Mouse (Mus musculus) testis, postnatal 10 days (tissue): Measurements from ENCODE around the gene Timd2.
"Not testable (repeated sequence)": the region's sequence is repeated elsewhere in the genome, so short reads cannot be mapped to it uniquely, and the experiment has no call there.

Experiments used
- DNase-seq: peaks from one replicate; pipeline ENCODE4 v3.0.0; 2021; ENCODE audit warnings: low spot score

The Timd2 gene

DNA sequence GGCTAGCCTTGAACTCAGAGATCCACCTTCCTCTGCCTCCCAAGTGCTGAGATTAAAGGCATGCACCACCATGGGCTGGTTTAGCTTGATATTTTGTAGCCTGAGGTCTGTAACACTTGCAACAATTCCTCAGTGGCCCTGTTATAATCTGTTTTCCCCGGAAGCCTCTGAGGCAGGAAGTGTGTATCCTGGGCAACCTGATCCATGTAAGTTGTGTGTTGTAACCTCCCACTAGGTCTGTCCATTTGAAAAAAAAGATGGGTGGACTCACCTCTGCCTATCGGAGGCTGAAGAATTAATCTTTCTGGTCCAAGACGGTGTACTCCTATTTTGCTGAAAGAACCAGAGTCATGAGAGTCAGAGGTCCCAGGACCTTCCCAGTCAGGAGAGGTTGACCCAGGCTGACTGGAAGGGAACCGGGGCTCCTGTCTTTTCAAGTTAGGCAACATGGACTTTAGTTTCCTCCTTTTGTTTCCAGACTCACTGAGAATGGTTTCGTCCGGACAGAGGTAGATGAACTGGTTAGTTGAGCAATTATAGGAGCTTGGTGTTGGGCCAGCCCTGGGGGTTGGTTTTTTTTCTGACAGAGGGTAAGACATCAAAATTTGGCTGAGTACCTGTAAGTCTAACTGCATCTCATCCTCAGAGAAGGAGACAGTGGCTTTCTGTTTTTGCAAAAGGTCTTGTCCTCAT lies at the start of gene Timd2:
Timd2 (minus strand) TSS at position 398 of the 693 bp plus-strand sequence.
- DNase-seq: no peak

DNA sequence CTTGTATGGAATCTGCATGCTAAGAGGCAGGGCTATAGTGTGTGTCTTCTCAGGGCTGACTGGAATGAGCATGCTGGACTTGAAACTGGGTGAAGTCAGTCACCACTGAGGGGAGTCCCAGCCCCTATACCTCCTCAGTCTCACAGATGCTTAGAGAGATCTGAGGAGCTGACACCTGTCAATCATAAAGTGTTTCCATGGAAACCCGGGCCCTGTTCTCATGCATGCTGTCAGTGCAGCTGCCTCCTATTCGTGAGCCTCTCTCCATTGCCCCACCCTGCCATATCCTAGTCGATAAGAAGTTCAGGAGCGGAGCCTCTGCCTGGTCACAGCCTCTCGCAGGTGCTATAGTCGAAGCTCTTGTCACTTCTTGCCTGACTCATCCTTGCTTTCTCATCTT lies 48.9 kb upstream of the Timd2 start:
- not testable (repeated sequence) for DNase-seq

DNA sequence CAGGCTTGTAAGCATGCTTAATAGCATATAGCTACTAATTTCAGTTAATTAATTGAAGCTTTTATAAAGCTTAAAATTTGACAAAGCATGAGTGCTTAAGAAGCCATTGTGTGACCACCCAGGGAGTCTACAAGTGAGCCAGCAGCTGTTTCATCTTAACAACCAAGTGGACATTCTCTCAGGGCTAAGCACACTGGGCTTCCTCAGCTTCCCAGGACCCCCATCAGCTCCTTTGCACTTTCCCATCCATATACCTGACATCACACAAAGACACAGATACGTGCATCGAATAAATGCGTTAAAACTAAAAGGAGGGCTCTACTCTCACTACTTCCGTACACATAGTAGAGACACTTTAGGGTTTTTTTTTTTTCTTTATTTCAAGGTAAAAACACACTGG lies 47.8 kb upstream of the Timd2 start:
- no peak for DNase-seq

DNA sequence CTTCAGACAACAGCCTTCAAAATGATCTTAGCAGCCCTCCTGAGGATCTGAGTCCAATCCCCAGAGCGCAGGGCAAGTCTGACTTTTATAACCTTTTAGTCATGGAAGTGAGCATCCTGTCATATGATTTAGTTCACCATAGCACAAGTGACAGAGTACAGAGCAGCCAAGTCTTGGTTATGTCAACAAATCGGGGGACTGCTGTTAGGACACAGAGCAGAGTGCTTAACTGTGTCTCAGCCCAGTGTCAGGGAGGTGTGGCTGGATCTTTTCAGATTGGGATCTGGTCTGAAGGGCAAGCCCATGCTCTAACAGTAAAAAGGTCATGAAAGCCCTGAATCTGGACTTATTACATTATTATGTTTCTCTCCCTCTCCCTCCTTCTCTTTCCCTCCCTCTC lies 46.8 kb upstream of the Timd2 start:
- DNase-seq: no peak

DNA sequence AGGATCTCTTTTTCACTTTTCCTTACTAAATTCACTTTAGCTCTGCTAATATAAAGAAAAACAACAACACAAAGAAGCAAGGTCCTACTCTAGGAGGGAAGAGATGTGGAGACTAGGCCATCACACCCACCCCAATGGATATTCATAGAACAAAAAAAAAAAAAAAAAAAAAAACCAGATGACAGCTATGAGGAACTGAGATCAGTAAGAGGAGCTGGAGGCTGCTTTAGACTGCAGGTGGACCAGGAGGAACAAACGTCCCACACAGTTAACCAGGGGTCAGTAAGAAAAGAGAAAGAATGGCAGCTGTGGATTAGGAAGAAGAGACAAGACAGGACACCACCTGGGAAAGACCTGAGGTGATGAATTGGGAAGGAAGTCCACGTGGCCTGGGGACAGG lies 41.1 kb upstream of the Timd2 start:
- no peak for DNase-seq

DNA sequence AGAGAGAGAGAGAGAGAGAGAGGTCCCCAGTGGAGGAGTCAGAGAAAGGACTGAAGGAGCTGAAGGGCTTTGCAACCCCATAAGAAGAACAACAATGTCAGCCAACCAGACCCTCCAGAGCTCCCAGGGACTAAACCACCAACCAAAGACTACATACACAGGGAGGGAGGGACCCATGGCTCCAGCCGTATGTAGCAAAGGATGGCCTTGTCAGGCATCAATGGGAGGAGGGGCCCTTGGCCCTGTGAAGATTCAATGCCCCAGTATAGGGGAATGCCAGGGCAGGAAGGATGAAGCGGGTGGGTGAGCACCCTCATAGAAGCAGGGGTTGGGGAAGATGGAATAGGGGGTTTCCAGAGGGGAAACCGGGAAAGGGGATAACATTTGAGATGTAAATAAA lies 34.9 kb upstream of the Timd2 start:
- DNase-seq: no peak

DNA sequence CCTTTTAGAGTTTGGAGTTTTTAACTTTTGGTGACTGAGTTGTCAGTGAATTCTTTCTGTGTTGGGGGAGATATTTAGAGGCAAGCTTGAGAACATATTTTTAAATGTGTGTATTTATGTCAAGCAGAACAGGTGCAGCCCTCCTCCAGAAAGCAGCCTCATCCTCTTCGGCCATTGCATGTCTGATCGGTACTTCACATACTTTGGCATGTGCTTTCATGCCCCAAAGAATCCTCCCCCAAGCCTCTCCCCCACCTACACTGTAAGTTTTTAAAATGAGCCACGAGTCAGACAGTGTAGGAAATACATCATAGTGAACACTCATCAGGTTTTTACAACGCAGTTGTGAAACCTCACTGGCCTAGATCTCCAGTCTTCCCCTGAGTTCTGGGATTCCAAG lies 34.0 kb upstream of the Timd2 start:
- DNase-seq: no peak

DNA sequence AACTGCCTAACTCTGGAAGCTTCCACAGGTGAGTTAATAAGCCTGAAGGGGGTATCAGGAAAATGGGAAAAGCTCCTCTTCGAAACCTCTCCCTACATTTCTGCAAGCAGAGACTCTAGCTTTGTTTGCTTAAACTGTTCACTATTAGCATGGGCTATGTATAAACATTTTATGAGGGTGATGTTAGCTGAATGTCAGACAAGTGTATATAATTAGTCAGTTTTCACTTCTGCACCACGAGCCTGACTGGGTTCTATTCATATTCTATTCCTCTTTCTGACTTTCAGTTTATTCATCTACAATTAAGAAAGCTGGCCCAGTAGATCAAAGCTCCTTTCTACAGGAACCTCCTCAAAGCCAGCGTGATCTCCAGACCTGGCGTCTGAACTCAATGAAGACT lies 32.6 kb upstream of the Timd2 start:
- no peak for DNase-seq

DNA sequence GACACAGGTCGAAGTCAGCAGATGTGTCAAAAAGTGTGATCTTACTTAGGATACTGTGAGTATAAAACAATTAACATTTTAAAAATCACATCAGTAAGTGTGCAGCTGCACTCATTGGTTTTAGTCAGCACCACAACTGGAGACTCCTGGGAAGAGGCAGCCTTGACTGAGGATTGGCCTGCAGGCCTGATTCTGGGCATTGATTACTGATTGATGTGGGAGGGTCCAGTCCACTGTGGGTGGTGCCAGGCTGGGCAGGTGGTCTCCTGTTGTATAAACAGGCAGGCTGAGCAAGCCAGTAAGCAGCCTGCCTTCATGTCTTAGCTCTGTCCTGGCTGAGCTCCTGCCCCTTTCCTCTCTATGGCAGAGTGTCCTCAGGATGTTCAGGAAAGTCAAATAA lies 28.2 kb upstream of the Timd2 start, which contains the start of gene Havcr1:
Havcr1 (plus strand) TSS at position 5 of the 400 bp plus-strand sequence.
- DNase-seq: not testable (repeated sequence)

DNA sequence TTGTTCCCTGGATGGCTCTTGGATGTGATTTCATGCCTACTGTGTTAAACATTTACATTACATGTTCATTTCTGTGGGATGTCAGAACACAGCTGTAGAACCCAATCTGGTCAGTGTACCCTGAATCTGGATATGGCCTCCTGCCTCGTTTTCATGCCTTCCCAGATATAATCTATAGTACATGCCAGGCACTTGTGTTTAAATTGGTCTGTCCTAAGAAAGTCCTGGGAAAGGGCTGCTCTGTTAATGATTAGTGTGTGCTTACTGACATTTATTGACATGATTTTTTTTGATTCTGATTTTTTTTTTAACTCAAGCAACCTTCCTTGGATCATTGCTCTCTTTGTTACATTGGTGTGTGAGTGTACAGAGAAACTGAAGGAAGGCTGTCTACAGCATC lies 27.8 kb upstream of the Timd2 start:
- DNase-seq: no peak

DNA sequence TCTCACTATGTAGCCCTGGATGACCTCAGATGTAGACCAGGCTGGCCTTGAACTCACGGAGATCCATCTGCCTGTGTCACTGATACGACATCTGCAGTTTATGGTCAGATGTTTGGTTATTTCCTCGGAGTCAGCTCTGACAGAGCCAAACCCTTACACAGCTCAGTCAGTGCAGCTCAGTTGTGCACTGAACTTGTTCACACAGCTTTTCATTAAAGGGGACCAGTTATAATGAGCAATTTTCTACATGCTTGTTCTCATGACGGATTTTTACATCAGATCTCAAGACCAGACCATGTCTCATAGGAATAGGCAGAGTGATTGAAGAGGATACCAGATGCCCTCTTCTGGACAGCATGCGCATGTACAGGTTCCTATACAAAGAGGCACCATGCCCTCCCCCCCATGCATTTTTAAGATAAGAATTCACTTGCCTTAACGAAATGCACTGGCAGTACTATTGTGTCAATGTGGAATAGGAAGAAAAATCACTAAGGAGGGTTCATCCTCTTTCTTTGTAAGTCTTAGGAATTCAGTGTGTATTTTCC lies 26.5 kb upstream of the Timd2 start:
- no peak for DNase-seq

DNA sequence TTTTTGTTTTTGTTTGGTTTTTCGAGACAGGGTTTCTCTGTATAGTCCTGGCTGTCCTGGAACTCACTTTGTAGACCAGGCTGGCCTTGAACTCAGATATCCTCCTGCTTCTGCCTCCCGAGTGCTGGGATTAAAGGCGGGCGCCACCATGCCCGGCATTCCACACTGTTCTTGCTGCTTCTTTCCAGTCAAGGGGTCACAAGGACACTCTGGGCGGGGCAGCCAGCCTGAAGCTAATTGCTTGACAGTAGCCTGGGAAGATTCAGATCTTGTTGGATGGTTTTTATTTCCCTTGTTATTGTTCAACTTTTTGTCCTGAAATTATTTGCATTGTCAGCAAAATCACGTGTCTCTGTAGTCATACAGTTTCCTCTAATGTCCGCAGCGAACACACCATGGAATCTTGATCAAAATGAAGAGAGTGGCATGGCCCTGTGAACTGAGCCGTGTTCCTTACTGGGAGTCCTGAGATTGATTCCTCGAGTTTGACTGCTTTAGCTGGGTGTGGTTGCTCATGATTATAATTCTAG lies 24.7 kb upstream of the Timd2 start:
- DNase-seq: no peak

DNA sequence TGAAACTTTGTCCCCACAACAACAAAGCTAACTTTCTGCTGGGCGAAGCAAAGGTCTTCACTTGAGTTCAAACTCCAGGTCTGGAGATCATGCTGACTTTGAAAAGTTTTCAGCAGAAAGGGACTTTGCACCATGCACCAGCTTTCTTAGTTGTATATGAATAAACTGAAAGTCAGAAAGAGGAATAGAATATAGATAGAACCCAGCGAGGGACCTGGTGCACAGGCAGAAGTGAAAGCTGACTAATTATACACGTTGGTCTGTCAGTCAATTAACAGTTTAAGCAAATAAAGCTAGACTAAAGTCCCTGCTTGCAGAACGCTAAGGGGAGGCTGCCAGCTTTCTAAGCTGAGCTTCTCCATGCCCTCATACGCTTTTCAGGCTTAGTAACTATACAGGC lies 8.0 kb downstream of the Timd2 start:
- DNase-seq: no peak

DNA sequence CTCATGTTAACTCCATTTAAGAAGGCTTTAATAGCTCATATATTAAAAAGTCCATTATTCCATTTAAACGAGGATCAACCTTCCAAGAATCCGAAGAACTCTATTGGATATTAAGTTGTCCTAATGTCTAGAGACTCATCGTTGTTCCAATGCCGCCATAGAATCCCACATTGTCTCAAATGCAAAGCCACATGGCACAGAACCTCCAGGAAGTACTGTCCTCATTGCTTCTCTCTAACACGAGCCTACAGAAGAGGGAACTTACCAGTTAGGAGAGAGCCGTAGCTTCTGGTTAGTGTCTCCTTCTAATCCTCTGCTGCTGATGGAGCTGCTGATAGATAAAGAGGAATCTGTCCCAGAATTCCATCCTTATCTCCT lies 8.6 kb downstream of the Timd2 start:
- DNase-seq: no peak

DNA sequence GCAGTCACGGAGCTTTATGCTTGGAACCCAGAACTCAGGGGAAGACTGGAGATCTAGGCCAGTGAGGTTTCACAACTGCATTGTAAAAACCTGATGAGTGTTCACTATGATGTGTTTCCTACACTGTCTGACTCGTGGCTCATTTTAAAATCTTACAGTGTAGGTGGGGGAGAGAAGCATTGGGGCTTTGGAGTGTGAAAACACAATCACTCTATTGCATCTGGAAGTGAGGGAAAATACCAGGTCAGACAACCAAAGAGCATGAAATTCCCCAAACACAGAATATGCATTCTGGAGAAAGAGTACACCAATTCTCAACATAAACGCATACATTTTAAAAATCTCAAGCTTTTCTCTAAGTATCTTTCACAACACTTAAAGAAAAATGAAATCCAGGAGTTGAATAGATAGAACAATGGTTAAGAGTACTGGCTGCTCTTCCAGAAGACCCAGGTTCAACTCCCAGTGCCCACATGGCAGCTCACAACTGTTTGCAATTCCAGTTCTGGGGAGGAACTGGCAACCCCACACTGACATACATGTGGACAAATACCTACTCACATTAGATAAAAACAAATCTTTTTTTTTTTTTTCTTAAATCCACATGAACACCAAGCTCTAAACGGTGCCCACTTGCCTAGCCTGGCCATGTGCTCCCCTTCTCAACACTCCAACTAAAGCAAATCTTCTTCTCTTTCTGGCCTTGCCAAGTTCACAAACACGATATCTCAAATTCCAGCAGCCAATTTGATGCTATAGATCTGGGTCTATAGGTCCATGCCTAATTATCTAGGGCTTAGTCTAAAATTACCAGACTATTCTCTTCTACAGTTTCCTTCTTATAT lies 9.2 kb downstream of the Timd2 start:
- DNase-seq: no peak

DNA sequence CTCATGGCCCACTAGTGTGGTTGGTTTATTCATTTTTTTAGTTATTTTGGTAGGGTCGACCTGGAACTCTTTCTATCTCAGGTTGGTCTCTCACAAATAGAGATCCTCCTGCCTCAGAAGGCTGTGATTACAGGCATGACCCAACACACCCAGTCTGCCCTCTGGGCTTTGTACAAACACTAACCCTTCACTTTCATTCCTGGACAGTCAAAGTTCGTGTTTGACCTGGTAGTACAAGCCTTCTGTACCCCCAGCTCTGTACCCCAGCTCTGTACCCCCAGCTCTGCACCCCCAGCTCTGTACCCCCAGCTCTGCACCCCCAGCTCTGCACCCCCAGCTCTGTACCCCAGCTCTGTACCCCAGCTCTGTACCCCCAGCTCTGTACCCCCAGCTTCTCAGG lies 11.0 kb downstream of the Timd2 start:
- DNase-seq: not testable (repeated sequence)

DNA sequence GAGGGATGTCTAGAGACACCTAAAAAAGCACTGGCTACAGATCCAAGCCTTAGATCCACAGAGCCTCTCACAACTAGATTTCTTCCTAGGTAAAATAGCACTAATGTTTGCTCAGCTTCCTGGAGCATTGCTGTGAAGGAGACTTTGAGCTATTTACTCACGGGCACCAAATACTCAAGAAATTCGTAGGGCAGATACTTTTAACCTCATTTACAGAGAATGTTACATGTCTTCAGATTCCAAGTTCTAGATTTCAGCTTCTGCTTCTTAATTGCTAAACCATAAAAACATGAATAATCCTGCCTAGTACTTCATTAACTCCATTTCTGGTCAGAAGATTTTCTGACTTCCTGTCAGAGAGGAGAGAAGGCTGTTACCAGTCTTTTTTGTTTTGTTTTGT lies 16.7 kb downstream of the Timd2 start:
- no peak for DNase-seq

DNA sequence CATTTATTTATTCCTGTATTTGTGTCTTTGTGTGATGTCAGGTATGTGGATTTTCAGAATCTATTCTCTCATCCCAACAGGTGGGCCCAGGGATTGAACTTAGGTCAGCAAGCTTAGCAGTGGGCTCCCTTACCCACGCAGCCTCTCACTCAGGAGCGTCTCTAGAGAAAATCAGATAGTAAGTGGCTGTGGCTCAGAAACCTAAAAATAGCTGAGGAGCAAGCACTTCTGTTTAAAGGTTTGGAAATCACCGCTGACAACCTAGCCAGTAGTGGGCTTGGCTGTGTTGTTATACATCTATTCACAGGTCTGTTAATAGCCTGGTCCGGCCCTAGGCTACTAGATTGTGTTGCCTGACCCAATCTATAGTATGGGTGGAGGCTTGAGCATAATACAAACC lies 23.1 kb downstream of the Timd2 start:
- DNase-seq: no peak

DNA sequence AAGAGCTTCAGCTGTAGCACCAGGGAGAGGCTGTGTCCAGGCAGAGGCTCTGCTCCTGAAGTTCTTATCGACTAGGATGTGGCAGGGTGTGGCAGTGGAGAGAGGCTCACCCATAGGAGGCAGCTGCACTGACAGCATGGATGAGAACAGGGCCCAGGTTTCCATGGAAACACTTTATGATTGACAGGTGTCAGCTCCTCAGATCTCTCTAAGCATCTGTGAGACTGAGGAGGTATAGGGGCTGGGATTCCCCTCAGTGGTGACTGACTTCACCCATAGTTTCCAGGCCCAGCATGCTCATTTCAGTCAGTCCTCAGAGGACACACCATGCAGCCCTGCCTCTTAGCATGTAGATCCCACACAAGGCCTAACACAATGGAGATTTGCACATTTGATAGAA lies 24.0 kb downstream of the Timd2 start:
- DNase-seq: no peak

DNA sequence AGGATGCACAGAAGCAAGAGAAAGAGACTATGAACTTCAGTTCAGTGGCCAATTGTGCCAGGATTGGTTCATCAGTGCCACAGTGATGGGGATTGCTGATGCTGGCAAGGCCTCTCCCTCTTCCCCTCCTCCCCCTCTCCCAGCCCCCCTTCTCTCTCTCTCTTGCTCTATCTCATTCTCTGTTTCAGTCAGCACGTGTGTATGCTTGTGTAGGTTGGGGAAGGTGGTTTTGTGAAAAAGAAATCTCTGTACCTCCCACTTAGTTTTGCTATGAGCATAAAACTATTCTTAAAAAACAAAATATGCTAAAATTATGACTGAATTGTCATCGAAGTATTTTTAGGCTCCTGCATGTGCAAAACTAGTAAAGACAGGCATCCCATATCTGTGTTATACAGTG lies 38.9 kb downstream of the Timd2 start:
- DNase-seq: no peak

DNA sequence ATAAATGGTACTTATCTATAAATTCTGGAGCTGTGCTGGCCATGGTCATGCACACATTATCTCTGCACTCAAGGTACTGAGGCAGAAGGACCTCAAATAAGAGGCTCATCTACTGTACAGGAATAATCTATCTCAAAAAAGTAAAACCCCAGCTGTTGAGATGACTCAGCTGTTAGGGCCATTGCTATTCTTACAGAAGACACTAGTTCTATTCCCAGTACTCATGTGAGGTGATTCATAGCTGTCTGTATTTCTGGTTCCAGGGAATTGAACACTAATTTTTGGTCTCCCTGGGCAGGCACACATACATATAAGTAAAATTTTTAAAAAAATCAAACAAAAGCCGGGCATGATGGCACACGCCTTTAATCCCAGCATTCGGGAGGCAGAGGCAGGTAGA lies 39.8 kb downstream of the Timd2 start:
- DNase-seq: no peak

DNA sequence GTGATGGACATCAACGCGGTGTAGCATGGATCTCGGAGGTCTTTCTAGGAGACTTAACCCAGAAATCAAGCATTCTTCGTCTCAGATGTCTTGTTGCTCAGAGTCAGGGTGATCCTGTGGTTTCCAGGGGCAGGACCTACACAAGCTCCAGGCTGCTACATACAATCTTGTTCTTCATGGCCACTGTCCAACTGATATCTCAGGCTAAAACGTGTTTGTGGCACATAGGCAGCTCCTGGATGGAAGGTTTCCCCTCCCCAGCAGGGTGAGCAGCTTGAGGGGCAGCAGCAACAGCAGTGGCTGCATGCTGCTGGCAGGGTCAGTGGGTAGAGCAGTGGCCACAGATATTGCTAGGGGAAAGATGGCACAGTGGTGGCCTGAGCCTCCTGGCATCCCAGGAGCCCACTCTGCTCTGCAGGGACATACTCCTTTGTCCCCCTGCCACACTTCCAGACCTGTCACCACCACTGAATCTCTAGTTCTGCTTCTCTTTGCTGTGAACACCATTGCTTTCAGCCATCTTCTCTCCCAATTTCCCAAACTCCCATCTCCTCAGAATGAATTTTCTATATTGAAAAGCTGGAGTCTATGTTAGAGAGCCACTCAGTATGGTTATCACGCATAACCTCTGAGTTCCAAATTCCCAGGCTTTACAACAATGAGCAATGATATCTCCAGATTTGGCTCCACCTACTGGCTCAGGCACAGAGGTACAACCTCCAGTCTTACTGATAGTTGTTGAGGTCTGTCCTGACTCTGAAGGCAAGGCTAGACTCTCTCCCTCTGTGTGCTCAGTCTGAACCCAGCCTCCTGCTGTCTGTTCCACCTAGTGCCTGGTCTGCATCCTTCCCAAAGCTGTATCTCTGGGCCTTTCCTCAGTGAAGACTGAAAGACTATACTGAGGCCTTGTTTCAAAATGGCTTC lies 41.0 kb downstream of the Timd2 start:
- DNase-seq: no peak
